Mouse (Mus musculus) heart, adult 2 months (tissue): Measurements from ENCODE around the gene Chdh.

ENCODE experiments used
- CTCF ChIP-seq: fragments of 200-600 bp; IDR thresholded peaks from 2 replicates; pipeline ENCODE4 v1.8.1; 2022; ENCODE audit warnings: antibody characterized with exemption, mild to moderate bottlenecking, moderate library complexity
- EP300 ChIP-seq: fragments of 200-500 bp; IDR thresholded peaks from 2 replicates; pipeline ENCODE4 v1.6.1; 2011; ENCODE audit warnings: low read depth, low read length, control low read depth; ENCODE audit not compliant: insufficient read depth
- POLR2A ChIP-seq: fragments of 200-500 bp; IDR thresholded peaks from 2 replicates; pipeline ENCODE4 v1.6.1; 2011; ENCODE audit warnings: mild to moderate bottlenecking, low read depth, low read length, control low read depth; ENCODE audit not compliant: insufficient read depth

GRCm38 (mm10) chr14:29971446-29971845 lies 37.4 kb upstream of the Chdh start:
- TF ChIP-seq POLR2A (no peak), EP300 (no peak), CTCF (no peak)
